Mouse (Mus musculus) lung, adult 2 months (tissue): ENCODE results near the gene Zbtb49.

Experiments used
- CTCF ChIP-seq: fragments of 200-500 bp; IDR thresholded peaks from 2 replicates; pipeline ENCODE4 v1.5.1; 2011; ENCODE audit warnings: mild to moderate bottlenecking, low read length, control low read depth; ENCODE audit not compliant: insufficient read depth
- POLR2A ChIP-seq: fragments of 200-500 bp; IDR thresholded peaks from 2 replicates; pipeline ENCODE4 v1.6.1; 2011; ENCODE audit warnings: low read depth, mild to moderate bottlenecking, control low read depth, low read length, borderline replicate concordance; ENCODE audit errors: extremely low read depth

DNA sequence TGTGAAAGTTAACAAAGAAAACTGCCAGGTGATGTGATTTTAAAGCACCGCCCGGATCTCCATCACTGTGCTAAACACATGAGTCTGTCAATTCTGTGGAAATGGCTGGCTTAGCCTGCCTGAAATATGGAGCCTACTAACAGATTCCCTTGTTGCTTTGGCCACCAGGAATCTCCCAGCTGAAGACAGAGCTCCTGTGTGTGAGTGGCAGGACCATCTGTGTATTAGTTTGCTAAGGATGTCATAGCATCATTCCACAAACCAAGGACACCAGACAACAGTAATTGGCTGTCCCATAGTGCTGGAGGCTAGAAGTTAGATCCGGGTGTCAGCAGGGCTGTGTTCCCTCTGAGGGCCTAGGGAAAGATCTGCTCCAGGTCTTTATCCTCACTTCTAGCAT, 29.4 kb downstream of the Zbtb49 start:
- TF ChIP-seq POLR2A, result no peak
- no peak for TF ChIP-seq CTCF
